Mouse (Mus musculus): Measurements from ENCODE around the gene Cfc1.
"Not testable (repeated sequence)": the region's sequence is repeated elsewhere in the genome, so short reads cannot be mapped to it uniquely, and the experiment has no call there.

Cfc1 gene

DNA sequence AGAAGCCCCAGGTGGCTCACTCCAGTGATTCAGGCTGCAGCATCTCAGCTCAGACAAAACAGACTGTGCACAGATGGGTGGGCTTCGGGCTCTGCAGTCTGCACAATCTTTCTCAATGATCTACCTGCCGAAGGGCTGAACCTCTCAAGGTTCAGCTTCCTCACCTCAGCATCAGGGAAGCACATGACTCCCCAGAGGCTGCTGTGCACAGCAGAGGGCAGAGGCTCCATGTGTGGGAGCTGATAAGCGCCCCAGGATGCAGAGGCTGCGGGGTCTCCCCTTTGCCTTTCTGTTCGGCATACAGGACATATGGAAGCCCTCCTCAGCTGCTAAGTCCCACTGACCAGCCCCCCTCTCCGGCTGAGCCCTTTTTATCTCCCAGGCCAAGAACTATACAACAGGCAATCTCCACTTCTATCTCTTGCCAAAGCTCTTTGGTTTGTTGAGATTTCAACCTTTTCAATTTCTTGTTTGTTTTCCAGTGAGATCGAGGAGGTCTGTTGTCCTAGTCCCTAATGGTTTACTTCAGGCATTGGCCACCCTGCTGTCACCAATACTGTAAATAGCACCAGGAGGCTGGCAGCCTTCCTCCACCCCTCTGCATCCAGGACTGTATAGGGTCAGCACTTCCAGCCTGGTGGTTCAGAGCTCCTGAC lies at the start of gene Cfc1:
TSS of gene Cfc1 (plus strand) at position 606 of the 656 bp plus-strand sequence.
- not testable (repeated sequence) for DNase-seq (ENCODE audit: low read depth, low spot score)

DNA sequence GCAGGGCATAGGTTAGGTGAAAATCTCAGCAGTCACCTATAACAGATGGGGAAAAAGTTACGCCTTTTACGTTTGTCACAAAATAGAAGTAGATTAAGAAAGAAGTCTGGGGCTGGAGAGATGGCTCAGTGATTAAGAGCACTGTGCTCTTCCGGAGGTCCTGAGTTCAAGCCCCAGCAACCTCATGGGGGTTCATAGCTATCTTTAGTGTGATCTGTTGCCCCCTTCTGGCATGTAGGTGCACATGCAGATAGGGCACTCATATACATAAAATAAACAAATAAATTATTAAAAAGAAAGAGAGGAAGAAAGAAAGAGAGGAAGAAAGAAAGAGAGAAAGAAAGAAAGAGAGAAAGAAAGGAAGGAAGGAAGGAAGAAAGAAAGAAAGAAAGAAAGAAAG lies 48.1 kb upstream of the Cfc1 start:
- no peak for DNase-seq (ENCODE audit: low read depth, low spot score)

DNA sequence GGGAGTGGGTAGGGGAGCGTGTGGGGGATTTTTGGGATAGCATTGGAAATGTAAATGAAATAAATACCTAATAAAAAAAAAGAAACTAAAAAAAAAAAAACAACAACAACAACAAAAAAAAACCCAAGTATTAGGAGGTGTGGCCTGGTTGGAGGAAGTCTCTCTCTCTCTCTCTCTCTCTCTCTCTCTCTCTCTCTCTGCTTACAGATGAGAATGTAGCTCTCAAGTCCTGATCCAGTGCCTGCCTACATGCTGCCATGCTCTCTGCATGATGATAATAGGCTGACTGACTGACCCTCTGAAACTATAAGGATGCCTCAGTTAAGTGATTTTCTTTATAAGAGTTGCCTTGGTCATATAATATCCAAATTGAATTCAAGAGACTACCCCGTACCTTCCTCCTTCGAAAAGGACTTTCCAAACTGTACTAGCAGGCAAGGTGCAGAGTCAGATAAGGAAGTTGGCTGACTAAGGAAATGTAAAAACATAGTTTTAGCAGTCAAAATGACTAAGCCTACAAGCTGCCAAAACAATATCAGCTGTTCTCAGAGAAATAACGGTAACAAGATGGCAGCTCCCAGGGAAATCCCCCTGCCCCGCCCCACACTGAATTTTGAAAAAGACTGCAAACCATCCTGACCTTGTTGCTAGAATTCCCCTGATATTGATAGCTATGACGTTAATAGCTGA lies 45.5 kb upstream of the Cfc1 start:
- DNase-seq (ENCODE audit: low read depth, low spot score) = no peak

DNA sequence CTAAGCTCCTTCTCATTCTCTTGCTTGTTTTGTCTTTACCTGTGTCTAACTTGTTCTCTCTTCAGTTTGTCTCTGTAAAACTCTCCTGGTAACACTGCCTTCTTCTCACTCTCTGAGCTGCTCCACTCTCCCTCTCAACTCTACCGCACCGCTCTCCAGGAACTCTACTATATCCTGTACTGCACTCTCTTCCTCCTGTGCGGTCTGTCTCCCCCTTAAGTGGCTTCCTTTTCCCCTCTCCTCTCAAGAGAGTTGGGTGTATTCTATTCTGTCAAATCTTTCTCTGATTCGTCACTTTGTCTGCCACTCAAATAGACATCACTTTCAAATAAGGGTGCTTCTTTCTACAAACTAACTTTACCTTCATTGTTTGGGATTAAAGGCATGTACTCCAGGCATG lies 44.0 kb upstream of the Cfc1 start:
- DNase-seq (ENCODE audit: low read depth, low spot score) = no peak

DNA sequence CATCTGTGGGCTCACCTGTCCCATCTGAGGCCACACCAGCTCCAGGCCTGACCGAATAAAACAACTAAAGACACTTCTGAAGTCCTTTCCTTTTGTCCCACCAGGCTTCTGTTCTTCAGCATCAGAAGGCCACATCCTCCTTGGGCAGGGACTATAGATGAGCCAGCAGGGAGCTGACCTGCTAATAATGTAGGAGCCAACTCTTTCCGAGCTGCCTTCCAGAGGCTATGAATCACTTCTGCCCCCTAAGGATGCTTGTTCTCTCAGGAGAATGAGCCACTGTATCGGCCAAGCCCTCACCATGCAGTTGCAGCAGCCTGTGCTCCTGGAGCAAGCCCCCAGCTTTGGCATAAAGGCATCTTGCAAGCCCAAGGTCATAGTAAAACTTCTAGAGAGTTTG lies 32.5 kb upstream of the Cfc1 start:
- DNase-seq (ENCODE audit: low read depth, low spot score) = no peak

DNA sequence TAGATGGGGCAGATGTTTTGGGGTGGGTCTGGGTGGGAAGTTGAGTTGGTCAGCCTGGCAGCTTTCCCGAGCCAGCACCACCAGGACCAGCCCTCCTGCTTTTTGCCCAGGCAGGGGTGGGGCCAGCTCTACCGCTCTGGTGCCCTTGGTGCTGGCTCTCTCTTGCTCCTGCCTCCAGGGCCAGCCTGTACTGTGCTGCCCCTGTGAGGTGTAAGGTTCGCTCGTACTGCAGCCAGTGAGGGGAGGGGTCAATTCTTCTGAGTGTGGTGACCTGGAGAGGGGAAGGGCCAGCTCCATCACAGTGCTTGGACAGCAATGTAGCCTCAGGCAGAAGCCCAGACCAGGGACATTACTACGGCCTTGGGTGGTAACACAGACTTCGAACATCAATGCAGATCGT lies 30.1 kb upstream of the Cfc1 start:
- no peak for DNase-seq (ENCODE audit: low read depth, low spot score)

DNA sequence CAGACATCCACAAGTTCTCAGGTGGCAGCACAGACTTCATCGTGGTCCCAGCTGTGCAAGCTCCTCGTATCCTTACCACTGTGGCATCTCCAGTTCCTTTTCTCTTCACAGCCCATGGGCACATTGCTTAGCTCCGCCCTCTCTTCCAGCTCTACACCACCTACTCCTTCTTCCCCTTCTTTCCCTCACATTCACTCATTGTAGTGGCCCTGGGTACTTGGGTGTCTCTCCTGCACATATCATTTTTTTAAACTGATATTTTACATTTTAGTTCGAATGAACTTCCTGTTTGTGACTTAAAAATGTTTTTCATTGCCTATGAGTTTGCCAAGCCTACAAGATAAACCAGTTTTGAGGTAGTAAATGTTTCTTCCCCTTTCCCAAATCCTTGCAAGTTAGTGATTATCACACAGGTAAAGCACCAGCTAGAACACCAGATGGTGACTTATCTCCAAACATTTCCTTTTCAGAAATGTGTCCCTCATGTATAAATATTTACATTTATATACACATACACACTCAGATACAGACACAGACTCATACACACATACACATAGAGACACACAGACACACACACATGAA lies 29.4 kb upstream of the Cfc1 start:
- DNase-seq (ENCODE audit: low read depth, low spot score) = no peak

DNA sequence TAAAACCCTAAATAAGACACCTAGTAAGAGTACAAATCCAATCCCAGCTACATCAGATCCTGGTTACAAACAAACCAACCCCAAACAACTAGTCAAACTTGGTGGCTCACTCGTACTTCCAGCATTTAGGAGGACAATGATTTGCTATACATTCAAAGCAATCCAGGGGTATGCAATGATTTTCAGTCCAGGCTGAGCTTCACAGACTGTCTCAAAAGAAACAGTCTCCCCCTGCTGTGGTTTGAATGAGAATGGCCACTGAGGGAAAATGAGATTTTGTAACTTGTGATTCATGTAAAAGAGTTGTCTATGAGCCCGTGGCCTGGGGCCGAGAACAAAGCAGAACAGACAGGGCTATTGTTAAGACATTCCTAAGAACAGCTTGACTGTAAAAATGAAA lies 27.5 kb upstream of the Cfc1 start:
- DNase-seq (ENCODE audit: low read depth, low spot score) = no peak

DNA sequence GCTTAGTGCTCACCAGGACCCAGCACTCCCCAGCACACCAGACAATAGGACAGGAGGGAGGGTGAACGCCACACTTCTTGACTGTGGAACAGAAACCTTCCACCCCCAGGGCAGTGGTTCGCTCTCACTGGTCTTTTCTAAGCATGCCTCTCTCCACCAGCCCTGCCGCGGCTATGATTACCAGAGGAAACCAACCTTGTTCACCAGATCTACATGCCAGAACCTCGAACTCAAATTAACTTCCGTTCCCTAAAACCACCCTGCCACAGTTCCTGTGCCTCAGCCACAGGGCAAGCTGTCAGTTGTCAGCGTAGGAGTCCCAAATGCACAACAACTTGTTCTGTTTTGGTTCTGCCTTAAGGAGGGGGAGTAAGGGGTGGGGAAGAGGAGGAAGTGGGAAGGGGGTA lies 24.9 kb upstream of the Cfc1 start:
- DNase-seq (ENCODE audit: low read depth, low spot score) = no peak

DNA sequence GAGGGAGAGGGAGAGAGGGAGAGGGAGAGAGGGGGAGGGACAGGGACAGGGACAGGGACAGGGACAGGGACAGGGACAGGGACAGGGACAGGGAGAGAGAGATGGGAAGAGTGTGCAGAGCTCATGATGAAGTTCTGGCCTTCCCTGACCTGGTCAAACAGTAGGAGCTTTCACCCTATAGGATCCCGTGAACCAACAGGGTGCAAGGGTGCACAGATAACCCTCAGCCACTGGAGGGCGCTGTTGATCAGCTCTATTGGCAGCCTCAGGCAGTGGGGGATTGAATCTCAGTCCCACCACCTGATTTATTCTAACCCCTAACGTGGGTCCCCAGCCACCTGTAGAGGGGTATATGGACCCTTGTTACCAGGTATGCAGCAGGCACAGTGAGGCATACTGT lies 24.4 kb upstream of the Cfc1 start:
- no peak for DNase-seq (ENCODE audit: low read depth, low spot score)

DNA sequence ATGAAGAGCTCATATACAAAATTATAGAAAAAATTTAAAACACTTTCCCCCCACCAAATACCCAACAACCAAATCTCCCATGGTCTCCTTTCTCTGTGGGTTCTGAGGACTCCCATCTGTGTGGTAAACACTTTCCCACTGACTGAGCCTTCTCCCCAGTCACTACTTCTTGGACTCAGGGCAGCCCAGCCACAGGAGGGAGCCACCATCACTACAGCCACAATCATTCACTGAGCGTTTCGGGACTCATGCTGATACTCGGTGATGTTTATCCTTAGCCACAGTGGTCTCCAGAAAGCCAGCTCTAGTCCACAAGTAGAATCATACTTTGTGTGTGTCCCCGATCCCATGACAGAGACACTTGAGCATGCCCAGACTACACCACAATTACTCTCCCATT lies 22.4 kb upstream of the Cfc1 start:
- DNase-seq (ENCODE audit: low read depth, low spot score) = no peak

DNA sequence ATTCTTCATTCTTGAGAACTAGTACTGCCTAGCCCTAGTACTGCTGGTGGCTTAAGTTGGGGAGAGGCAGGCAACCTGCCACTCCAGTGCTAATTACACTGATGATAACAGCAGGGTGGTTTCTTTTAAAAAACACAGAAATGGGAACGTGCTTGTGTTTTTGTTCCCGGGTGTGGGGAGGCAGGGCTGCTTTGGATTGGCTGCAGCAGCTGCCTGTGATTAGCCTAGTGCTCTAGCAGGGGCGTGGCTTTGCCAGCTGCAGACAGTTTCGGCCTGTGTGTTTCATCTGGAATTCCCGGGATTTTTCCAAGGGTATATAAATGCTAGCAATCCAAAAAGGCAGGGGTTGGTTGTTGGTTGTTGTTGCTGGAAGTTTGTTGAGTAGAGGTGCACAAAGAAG lies 18.9 kb upstream of the Cfc1 start:
- DNase-seq (ENCODE audit: low read depth, low spot score) = no peak

DNA sequence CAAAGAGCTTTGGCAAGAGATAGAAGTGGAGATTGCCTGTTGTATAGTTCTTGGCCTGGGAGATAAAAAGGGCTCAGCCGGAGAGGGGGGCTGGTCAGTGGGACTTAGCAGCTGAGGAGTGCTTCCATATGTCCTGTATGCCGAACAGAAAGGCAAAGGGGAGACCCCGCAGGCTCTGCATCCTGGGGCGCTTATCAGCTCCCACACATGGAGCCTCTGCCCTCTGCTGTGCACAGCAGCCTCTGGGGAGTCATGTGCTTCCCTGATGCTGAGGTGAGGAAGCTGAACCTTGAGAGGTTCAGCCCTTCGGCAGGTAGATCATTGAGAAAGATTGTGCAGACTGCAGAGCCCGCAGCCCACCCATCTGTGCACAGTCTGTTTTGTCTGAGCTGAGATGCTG lies 18.2 kb upstream of the Cfc1 start:
- DNase-seq (ENCODE audit: low read depth, low spot score) = not testable (repeated sequence)

DNA sequence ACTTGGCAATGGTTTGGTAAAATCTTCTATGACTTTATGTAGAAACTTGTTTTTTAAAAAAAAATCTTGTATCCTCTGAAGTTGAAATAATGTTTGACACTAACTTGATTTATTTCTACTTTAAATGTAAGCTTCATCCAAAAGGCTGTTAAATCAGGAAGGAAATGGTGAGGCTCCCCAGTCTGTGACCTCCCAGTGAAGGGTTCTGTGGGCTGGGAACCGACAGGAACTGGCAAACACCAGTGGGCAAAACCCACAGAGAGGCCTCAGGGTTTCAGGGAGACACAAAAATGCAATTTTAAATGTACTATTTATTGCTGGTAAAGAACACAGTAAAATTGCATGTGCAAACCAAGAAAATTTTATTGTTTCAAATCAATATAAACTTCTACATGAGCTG lies 17.7 kb upstream of the Cfc1 start:
- not testable (repeated sequence) for DNase-seq (ENCODE audit: low read depth, low spot score)

DNA sequence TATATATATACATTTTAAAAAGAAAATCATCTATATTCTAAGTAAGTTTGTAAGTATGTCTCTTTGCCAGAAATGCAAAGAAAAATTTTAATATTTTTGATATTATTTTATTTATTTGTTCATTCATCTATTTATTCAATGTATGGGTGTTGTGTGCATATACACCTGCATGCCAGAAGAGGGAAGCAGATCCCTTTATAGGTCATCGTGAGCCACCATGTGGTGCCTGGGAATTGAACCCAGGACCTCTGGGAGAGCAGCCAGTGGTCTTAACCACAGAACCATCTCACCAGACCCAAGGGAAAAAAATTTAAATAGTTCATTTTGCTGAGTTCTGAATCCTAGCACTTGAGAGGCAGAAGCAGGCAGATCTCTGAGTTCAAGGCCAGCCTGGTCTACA lies 17.2 kb upstream of the Cfc1 start:
- DNase-seq (ENCODE audit: low read depth, low spot score) = no peak

DNA sequence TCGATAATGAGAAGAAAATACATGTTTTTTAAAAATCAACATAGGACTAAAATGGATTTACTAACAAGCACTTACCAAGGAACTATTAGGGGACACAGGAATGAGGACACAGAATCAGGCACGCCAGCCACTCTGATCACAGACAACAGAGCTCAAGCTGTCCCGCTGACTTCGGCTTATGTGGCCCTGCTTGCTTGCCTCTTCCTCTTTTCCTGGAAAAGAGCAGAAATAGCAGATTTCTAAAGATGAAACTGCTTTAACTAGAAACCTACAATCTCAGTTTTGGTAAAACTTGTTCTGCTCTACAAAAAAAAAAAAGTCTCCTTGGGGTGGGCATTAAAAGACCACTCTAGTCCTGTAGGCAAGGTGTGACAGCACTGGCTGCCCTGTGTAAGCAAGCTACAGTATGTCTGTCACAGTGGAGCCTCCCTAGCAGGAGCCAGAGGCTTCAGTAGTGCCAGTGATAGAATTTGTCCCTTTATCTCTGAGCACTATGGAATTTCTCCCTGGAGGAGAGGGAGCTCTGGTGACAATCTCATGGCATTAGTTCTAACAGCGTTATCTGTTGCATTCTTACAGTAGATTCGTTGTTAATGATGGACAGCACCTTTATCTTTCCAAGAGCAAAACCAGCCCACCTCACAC lies 13.1 kb upstream of the Cfc1 start:
- no peak for DNase-seq (ENCODE audit: low read depth, low spot score)

DNA sequence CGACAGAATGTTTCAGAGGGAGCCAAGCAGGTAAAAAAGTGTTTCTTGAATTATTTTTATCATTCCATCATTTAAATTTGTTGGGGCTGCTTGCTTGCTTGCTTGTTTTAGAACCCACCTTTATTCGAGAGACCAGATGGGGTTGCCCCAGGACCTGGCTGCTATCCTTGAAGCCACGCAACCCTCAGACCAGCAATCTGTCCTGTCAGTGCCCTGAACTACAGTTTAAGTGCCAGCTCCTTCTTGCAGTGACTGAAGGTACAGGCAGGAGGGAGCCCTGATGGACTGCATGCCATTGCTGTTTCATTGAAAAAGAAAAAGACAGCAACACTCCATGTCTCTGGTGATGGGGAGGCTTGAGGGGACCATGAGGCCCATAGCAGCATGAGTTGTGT lies 12.6 kb upstream of the Cfc1 start:
- no peak for DNase-seq (ENCODE audit: low read depth, low spot score)

DNA sequence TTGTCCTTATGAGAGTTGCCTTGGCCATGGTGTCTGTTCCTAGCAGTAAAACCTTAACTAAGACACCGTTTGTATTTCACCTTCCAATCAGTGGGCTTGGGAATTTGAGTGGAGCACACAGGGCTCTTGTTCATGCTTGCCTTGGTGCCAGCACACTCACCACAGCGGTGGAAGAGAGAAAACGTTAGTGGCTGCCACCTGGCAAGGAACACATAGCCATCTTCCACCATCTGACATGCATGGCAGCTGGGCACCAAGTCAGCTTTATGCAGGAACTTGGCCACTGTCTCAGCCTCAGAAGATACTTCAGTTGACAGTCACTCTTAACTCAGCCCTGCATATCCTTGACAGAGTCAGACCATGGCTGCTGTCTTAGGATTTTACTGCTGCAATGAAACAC lies 11.8 kb upstream of the Cfc1 start:
- no peak for DNase-seq (ENCODE audit: low read depth, low spot score)

DNA sequence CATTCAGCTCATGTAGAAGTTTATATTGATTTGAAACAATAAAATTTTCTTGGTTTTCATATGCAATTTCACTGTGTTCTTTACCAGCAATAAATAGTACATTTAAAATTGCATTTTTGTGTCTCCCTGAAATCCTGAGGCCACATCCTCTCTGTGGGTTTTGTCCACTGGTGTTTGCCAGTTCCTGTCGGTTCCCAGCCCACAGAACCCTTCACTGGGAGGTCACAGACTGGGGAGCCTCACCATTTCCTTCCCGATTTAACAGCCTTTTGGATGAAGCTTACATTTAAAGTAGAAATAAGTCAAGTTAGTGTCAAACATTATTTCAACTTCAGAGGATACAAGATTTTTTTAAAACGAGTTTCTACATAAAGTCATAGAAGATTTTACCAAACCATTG lies 874 bp upstream of the Cfc1 start:
- not testable (repeated sequence) for DNase-seq (ENCODE audit: low read depth, low spot score)

DNA sequence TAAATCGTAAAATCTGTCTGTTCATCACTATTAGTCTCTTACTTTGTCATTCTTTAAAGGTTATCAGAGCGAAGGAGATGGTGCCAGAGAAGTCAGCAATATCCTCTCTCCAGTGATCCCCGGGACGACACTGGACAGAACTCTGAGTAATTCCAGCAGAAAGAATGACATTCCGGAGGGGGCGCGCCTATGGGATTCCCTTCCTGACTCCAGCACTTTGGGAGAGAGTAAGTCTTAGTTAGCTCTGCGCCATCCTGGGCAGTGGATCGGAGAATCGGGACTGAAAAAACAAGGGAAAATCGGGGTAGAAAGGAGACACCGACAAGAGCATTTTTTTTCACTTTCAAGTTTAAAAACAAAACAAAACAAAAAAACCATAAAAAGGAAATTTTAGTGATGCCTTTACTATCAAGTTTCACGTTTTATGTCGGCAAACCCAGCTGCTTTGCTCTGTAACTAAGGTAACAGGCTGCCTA lies 881 bp downstream of the Cfc1 start:
- no peak for DNase-seq (ENCODE audit: low read depth, low spot score)

DNA sequence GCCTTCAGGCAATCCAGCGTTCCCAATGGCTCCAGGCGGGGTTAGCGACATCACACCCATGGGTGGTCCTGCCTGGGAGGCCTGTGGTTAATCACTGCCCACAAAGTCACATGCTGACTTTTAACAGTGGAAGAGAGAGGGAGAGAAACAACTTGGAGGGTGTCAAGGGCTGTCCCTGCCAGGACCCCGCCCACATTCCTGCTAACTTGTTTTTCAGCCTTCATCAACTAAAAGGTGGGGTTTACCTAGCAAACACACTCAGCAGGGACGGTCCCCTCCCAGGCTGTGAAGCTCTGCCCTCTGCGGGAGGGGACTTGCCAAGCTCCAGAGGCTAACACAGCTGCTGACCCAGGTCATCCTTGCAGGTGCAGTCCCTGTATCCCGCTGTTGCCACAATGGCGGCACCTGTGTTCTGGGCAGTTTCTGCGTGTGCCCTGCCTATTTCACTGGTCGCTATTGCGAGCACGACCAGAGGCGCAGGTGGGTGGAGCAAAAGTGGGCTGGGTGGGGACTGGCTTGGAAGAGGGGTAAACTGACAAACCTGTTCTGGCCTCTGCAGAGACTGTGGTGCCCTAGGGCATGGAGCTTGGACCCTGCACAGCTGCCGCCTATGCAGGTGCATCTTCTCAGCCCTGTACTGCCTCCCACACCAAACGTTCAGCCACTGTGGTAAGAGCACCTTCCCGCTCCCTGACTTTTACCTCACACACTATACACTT lies 1.5 kb downstream of the Cfc1 start:
- DNase-seq (ENCODE audit: low read depth, low spot score) = no peak

DNA sequence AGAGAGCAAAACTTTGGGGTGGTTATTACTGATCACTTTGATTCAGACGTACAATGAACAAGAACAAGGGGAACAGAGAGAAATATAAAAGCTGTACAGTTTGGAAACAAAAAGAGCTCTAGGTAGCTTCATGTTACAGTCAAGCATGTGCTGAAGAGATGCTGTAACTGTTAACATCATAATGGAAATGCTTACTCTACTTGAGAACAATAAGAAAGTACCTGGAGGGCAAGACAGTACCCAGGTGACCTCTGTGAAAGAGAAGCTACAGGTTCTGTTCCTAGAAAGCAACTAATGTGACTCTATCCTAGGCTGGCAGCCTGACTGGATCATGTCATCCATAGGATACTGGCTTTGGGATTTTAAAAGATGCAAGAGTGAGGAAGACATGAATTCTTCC lies 11.6 kb downstream of the Cfc1 start:
- DNase-seq (ENCODE audit: low read depth, low spot score) = no peak

All from retina, postnatal 7 days (tissue).